Mouse (Mus musculus) bone marrow, adult 2 months (tissue): ENCODE data around the gene Kif1b. TPM values are rescaled to one million over a fixed set of nuclear protein-coding genes. Genes with fewer than 3 reads are reported as not detected.

ENCODE experiments used
- H3K27ac ChIP-seq: fragments of 200-500 bp; 2 replicates; pipeline ENCODE4 v1.5.1; 2012; ENCODE audit warnings: low read depth, mild to moderate bottlenecking, control low read depth, inconsistent platforms, low read length; ENCODE audit not compliant: control insufficient read depth, poor library complexity, insufficient read depth
- H3K4me1 ChIP-seq: fragments of 200-500 bp; 2 replicates; pipeline ENCODE4 v1.6.1; 2011; ENCODE audit warnings: low read length; ENCODE audit not compliant: control insufficient read depth, insufficient read depth
- H3K4me3 ChIP-seq: fragments of 200-500 bp; replicated peaks from 2 replicates; pipeline ENCODE3; 2011; ENCODE audit warnings: mild to moderate bottlenecking, low read depth, low read length, control low read depth; ENCODE audit not compliant: control insufficient read depth
- CTCF ChIP-seq: fragments of 200-500 bp; IDR thresholded peaks from 2 replicates; pipeline ENCODE4 v1.5.1; 2011; ENCODE audit warnings: low read length, control low read depth; ENCODE audit not compliant: control insufficient read depth, insufficient read depth
- POLR2A ChIP-seq: fragments of 200-500 bp; IDR thresholded peaks from 2 replicates; pipeline ENCODE4 v1.6.1; 2011; ENCODE audit warnings: low read depth, mild to moderate bottlenecking, control low read depth, low read length, borderline replicate concordance; ENCODE audit not compliant: control insufficient read depth
- WGBS: fragments of 180-500 bp; shearing (Covaris S2); methylation state at CpG from one replicate; pipeline ENCODE4 v1.1.7; 2018; 5-methylcytosine and 5-hydroxymethylcytosine counted together
- polyA plus RNA-seq: library from polyadenylated mRNA; stranded (reverse); fragments of >200 nt; gene quantifications from 2 replicates; pipeline ENCODE4 v1.2.4, GENCODE M21; 2011; ENCODE audit warnings: low replicate concordance; ENCODE audit not compliant: missing spikeins, insufficient read depth, insufficient read length

The Kif1b gene
- polyA plus RNA-seq, 1 experiment, result 11.5 TPM

DNA sequence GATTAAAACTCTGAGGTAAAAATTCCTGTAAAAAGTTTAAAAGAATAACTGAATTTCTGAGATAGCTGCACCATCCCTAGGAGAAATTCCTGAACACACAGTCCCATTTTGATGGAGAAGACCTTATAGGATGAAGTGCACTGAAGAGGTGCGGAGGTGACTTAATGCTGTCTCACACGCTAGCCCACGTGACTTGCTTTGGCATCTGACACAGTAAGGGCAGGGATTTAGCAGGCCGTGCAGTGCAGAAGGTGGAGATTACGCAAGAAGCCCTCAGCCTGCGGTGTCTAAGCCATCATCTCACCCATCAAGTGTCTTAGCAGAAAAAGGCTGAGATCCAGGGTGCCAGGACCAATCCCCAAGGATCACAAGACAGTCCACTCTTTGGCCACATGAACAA is 146.3 kb downstream of the Kif1b start:
- H3K27ac ChIP-seq, result no peak overlapping the region
- no peak for TF ChIP-seq CTCF
- TF ChIP-seq POLR2A, result no peak
- H3K4me1 ChIP-seq, result peaks cover 21% of the 10 kb centered on the region
- WGBS, result 53% methylated on average over 6 of the region's 6 CpGs
- H3K4me3 ChIP-seq, result no peak overlapping the region

DNA sequence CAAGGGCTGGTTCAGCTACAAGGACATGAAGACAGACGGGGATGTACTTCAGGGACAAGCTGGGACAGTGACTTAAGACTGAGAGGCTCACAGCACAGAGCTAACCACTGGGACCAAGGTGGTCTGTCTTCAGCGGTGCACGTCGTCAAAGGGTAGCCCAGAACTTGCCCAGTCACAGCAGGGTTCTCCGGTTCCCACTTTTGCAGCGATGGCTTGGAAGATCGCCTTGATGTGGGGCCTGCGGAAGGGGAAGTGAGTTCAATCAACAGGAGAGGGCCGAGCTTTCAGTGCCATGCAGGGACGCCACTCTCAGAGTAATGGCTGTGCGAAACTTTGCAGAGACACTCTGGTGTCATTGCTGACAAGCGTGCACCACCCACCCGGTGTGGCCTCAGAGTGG is 147.6 kb downstream of the Kif1b start:
- Histone ChIP-seq H3K4me1 (peaks cover 21% of the 10 kb centered on the region), H3K4me3 (no peak overlapping the region), H3K27ac (peak overlapping the region; percentile 40)
- TF ChIP-seq POLR2A, result no peak
- WGBS, result 64% methylated on average over 13 of the region's 13 CpGs

DNA sequence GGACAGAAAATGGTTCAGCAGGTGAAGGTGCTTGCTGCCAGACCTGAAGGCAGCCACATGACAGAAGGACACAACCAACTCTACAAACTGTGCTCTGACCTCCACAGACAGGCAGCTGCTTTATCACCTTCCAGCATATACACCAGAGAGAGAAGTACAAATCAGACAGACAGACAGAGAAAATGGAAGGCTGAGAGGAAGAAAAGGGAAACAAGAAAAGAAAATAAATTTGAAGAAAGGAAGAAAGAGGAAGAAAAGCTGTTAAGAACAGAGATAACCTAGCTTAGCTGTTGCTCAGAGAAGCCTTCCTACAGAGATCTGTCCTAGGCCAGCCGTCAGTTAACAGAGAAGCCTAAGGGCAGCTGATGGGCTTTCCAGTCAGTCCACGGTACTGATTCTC is 148.3 kb downstream of the Kif1b start:
- peak overlapping the region; percentile 50 for H3K27ac ChIP-seq

DNA sequence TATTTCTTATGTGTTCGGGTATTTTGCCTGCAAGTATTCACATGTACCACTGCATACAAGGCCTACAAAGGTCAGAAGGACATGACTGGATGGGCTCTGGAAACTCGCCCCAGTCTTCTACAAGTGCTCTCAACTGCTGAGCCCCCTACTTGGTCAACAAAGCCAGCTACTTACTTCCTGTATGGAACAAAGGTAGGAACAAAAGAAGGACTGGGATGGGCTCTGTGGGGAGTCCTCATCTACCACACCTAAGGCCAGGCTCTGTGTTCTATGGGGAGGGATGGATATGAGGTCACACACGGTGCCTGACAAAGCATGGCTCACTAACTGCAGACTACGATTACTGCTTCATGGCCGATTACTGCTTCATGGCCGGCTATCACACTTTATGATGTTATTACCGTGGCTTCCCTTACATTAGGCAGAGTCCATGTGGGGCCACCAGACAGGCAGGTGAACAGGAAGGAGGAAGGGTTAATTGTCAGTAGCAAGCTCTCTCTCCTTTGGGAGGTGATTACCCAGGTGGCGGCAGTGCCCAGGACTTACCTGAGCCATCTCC is 150.0 kb downstream of the Kif1b start:
- 82% methylated on average over 8 of the region's 8 CpGs for WGBS
- Histone ChIP-seq H3K4me1 (peaks cover 21% of the 10 kb centered on the region), H3K4me3 (no peak overlapping the region), H3K27ac (no peak overlapping the region)
- TF ChIP-seq POLR2A, result no peak
- TF ChIP-seq CTCF, result no peak

More for the DNA sequence above, 148.3 kb downstream of the Kif1b start:
- WGBS, result 76% methylated on average over 2 of the region's 2 CpGs
- peaks cover 21% of the 10 kb centered on the region for H3K4me1 ChIP-seq
- TF ChIP-seq POLR2A, result no peak
- TF ChIP-seq CTCF, result no peak
- H3K4me3 ChIP-seq, result no peak overlapping the region

DNA sequence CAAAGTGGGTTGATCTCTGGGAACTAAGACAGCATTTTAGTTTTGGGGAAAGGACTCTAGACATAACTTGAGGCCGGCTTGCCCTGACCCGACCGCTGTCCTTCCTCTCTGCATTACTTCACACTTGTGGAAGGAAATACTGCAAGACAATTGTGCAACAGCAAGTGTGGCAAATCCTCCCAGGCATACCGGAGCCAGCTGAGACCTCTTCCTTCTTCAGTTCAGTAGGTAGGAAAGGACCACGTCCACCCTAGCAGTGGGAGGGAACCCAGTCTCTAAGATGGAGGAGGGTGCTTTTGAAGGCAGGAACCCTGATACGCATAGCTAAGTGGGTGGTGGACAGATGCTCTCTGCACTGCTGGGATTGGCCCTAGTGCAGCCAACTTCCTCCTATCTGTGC is 151.8 kb downstream of the Kif1b start:
- 52% methylated on average over 6 of the region's 6 CpGs for WGBS
- no peak overlapping the region for H3K4me3 ChIP-seq
- H3K27ac ChIP-seq, result peak overlapping the region; percentile 1; the same call in 1 of the 2 replicates
- TF ChIP-seq CTCF, result no peak
- no peak for TF ChIP-seq POLR2A
- H3K4me1 ChIP-seq, result peaks cover 21% of the 10 kb centered on the region

DNA sequence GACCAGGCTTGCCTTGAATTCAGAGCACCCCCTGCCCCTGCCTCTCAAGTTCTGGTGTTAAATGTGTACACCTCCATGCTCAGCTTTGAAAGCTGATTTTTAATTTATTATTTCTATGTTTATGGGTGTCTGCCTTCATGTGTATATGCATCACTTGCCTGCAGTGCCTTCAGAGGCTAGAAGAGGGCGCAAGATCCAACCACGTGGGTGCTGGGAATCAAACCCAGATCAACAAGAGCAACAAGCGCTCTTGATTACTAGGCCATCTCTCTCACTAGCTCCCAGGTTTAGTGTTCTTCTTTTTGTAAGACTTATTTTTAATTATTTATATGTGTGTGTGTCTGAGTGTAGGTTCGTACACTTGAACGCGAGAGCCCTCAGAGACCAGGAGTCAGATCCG is 152.6 kb downstream of the Kif1b start:
- peaks cover 18% of the 10 kb centered on the region for H3K4me1 ChIP-seq

DNA sequence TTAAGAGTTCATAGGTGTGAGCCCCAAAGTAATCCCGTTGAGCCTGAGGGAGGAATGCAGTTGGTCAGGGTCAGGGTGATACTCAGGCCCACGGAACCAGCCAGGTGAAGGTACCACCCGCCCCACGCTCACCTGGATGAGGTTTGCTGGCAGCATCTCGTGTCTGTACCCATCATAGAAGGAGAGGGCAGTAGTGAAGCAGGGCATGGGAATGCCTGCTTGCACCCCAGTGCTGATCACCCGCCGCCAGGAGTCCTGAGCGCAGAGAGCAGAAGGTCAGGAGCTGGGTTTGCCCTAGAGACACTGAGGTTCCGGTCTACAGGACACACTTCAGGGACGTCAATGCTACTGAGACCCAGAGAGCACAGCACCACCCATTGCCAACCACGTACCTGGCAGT is 156.8 kb downstream of the Kif1b start:
- H3K4me3 ChIP-seq, result no peak overlapping the region
- H3K4me1 ChIP-seq, result peaks cover 5% of the 10 kb centered on the region; the same call in 1 of the 2 replicates
- H3K27ac ChIP-seq, result 0 out of 2 replicates have a peak overlapping the region, but pooled peaks have one; percentile 35
- 90% methylated on average over 11 of the region's 11 CpGs for WGBS
- TF ChIP-seq CTCF (no peak), POLR2A (no peak)

More for the DNA sequence above, 152.6 kb downstream of the Kif1b start:
- WGBS, result 94% methylated on average over 7 of the region's 7 CpGs
- Histone ChIP-seq H3K27ac (0 out of 2 replicates have a peak overlapping the region, but pooled peaks have one; percentile 15), H3K4me3 (no peak overlapping the region)
- TF ChIP-seq CTCF (no peak), POLR2A (no peak)

DNA sequence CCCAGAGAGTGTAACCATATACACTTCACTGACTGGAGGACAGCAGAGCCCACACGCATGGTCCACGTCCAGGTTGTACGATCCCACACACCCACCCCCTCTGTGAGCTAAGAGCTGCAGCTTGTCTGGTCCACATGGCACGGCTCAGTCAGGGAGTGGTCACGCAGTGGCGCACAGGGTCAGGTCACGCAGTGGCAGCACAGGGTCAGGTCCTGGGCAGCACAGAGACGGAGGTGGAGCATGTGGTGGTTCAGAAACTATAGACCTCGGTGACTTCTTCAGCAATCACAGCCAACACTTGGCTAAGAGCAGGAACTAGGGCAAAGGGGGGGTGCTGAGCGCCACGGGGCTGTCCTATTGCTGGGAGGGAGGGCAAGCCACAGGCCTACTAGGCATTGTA is 157.2 kb downstream of the Kif1b start:
- H3K27ac ChIP-seq, result peak overlapping the region; percentile 35; the same call in 1 of the 2 replicates
- TF ChIP-seq CTCF, result no peak
- no peak for TF ChIP-seq POLR2A
- no peak overlapping the region for H3K4me3 ChIP-seq
- H3K4me1 ChIP-seq, result peaks cover 5% of the 10 kb centered on the region; the same call in 1 of the 2 replicates
- WGBS, result 80% methylated on average over 11 of the region's 11 CpGs

DNA sequence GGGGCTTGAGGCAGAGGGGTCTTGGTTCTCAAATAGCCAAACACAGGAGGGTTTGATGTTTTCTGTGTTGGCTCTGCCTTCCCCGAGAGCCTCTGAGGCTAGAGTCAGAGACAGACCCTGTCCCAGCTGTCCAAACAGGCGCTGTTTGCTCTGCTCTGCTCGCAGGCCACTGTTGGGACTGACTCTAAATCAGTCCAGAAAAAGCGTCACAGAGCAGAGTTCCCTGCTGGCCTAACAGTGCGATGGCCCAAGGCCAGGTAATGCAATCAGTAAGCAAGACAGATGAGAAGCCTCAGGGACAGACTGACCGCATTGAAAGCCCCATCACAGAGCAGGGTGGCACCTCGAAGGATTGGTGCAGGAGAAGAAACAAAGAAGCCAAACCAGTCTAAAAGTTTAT is 157.9 kb downstream of the Kif1b start:
- WGBS, result 81% methylated on average over 7 of the region's 7 CpGs
- Histone ChIP-seq H3K4me3 (no peak overlapping the region), H3K27ac (no peak overlapping the region), H3K4me1 (peaks cover 5% of the 10 kb centered on the region; the same call in 1 of the 2 replicates)
- TF ChIP-seq CTCF, result no peak
- TF ChIP-seq POLR2A, result no peak
